Mouse (Mus musculus): ENCODE results near the gene Zfp668. TPM values are rescaled to one million over a fixed set of nuclear protein-coding genes. Genes with fewer than 3 reads are reported as not detected.

Gene Zfp668
- polyA plus RNA-seq, 1 experiment, result 13.5 TPM

- Histone ChIP-seq H3K27ac (ENCODE audit: insufficient read depth, low read length) (no peak overlapping the region), H3K4me3 (ENCODE audit: insufficient read depth, low read length) (peak overlapping the region; percentile 39), H3K4me1 (ENCODE audit: control insufficient read depth, insufficient read depth, low read length) (no peaks in the 10 kb centered on the region)
- TF ChIP-seq CTCF (IDR thresholded peaks at IDR 0.05; ENCODE audit: extremely low read depth, insufficient read depth, low read length) (no peak), POLR2A (IDR thresholded peaks at IDR 0.05; ENCODE audit: extremely low read depth, insufficient read depth, low read length) (no peak)
These were observed 36.3 kb upstream of the Zfp668 start for GRCm38 (mm10) chr7:127912938-127913337.

GRCm38 (mm10) chr7:127912190-127912871, 35.7 kb upstream of the Zfp668 start, which contains the start of gene Kat8:
Gene Kat8, plus strand, starts transcription at chr7:127912516.
- TF ChIP-seq CTCF (IDR thresholded peaks at IDR 0.05; ENCODE audit: extremely low read depth, insufficient read depth, low read length) (no peak), POLR2A (IDR thresholded peaks at IDR 0.05; ENCODE audit: extremely low read depth, insufficient read depth, low read length) (peak; percentile 89)
- Histone ChIP-seq H3K4me1 (ENCODE audit: control insufficient read depth, insufficient read depth, low read length) (no peaks in the 10 kb centered on the region), H3K27ac (ENCODE audit: insufficient read depth, low read length) (peak within 1 kb of the TSS; percentile 85)

GRCm38 (mm10) chr7:127908656-127909055, 32.0 kb upstream of the Zfp668 start:
- H3K4me1 ChIP-seq (ENCODE audit: control insufficient read depth, insufficient read depth, low read length), result 0 out of 2 replicates have a peak, but pooled peaks cover 4% of the 10 kb centered on the region
- TF ChIP-seq CTCF (IDR thresholded peaks at IDR 0.05; ENCODE audit: extremely low read depth, insufficient read depth, low read length), result no peak
- TF ChIP-seq POLR2A (IDR thresholded peaks at IDR 0.05; ENCODE audit: extremely low read depth, insufficient read depth, low read length), result no peak
- H3K27ac ChIP-seq (ENCODE audit: insufficient read depth, low read length), result no peak overlapping the region
- H3K4me3 ChIP-seq (ENCODE audit: insufficient read depth, low read length), result no peak overlapping the region

More at GRCm38 (mm10) chr7:127912190-127912871, 35.7 kb upstream of the Zfp668 start, which contains the start of gene Kat8:
- peak within 1 kb of the TSS; percentile 39 for H3K4me3 ChIP-seq (ENCODE audit: insufficient read depth, low read length)

GRCm38 (mm10) chr7:127907939-127908338, 31.3 kb upstream of the Zfp668 start:
- Histone ChIP-seq H3K4me1 (ENCODE audit: control insufficient read depth, insufficient read depth, low read length) (0 out of 2 replicates have a peak, but pooled peaks cover 4% of the 10 kb centered on the region), H3K4me3 (ENCODE audit: insufficient read depth, low read length) (no peak overlapping the region), H3K27ac (ENCODE audit: insufficient read depth, low read length) (no peak overlapping the region)
- TF ChIP-seq POLR2A (IDR thresholded peaks at IDR 0.05; ENCODE audit: extremely low read depth, insufficient read depth, low read length) (no peak), CTCF (IDR thresholded peaks at IDR 0.05; ENCODE audit: extremely low read depth, insufficient read depth, low read length) (no peak)

- Histone ChIP-seq H3K4me1 (ENCODE audit: control insufficient read depth, insufficient read depth, low read length) (0 out of 2 replicates have a peak, but pooled peaks cover 4% of the 10 kb centered on the region), H3K27ac (ENCODE audit: insufficient read depth, low read length) (peak within 1 kb of the TSS; percentile 61; the same call in 1 of the 2 replicates), H3K4me3 (ENCODE audit: insufficient read depth, low read length) (peak within 1 kb of the TSS; percentile 78)
- TF ChIP-seq CTCF (IDR thresholded peaks at IDR 0.05; ENCODE audit: extremely low read depth, insufficient read depth, low read length) (no peak), POLR2A (IDR thresholded peaks at IDR 0.05; ENCODE audit: extremely low read depth, insufficient read depth, low read length) (peak; percentile 64)
These were observed 27.6 kb upstream of the Zfp668 start, which contains the start of gene Bckdk for GRCm38 (mm10) chr7:127903971-127904796. Gene Bckdk, plus strand, starts transcription at chr7:127904082.

GRCm38 (mm10) chr7:127901772-127902171, 25.1 kb upstream of the Zfp668 start:
- Histone ChIP-seq H3K4me1 (ENCODE audit: control insufficient read depth, insufficient read depth, low read length) (0 out of 2 replicates have a peak, but pooled peaks cover 4% of the 10 kb centered on the region), H3K4me3 (ENCODE audit: insufficient read depth, low read length) (no peak overlapping the region), H3K27ac (ENCODE audit: insufficient read depth, low read length) (no peak overlapping the region)
- TF ChIP-seq CTCF (IDR thresholded peaks at IDR 0.05; ENCODE audit: extremely low read depth, insufficient read depth, low read length) (no peak), POLR2A (IDR thresholded peaks at IDR 0.05; ENCODE audit: extremely low read depth, insufficient read depth, low read length) (no peak)

- TF ChIP-seq CTCF (IDR thresholded peaks at IDR 0.05; ENCODE audit: extremely low read depth, insufficient read depth, low read length) (no peak), POLR2A (IDR thresholded peaks at IDR 0.05; ENCODE audit: extremely low read depth, insufficient read depth, low read length) (no peak)
- H3K4me1 ChIP-seq (ENCODE audit: control insufficient read depth, insufficient read depth, low read length), result 0 out of 2 replicates have a peak, but pooled peaks cover 3% of the 10 kb centered on the region
- no peak overlapping the region for H3K4me3 ChIP-seq (ENCODE audit: insufficient read depth, low read length)
- H3K27ac ChIP-seq (ENCODE audit: insufficient read depth, low read length), result no peak overlapping the region
These were observed 23.4 kb upstream of the Zfp668 start for GRCm38 (mm10) chr7:127899997-127900396.

GRCm38 (mm10) chr7:127898179-127898956, 21.7 kb upstream of the Zfp668 start:
- Histone ChIP-seq H3K4me1 (ENCODE audit: control insufficient read depth, insufficient read depth, low read length) (no peaks in the 10 kb centered on the region), H3K27ac (ENCODE audit: insufficient read depth, low read length) (no peak overlapping the region), H3K4me3 (ENCODE audit: insufficient read depth, low read length) (no peak overlapping the region)
- TF ChIP-seq CTCF (IDR thresholded peaks at IDR 0.05; ENCODE audit: extremely low read depth, insufficient read depth, low read length) (no peak), POLR2A (IDR thresholded peaks at IDR 0.05; ENCODE audit: extremely low read depth, insufficient read depth, low read length) (no peak)

GRCm38 (mm10) chr7:127897542-127897941, 20.9 kb upstream of the Zfp668 start:
- Histone ChIP-seq H3K4me1 (ENCODE audit: control insufficient read depth, insufficient read depth, low read length) (no peaks in the 10 kb centered on the region), H3K27ac (ENCODE audit: insufficient read depth, low read length) (no peak overlapping the region), H3K4me3 (ENCODE audit: insufficient read depth, low read length) (no peak overlapping the region)
- TF ChIP-seq POLR2A (IDR thresholded peaks at IDR 0.05; ENCODE audit: extremely low read depth, insufficient read depth, low read length) (no peak), CTCF (IDR thresholded peaks at IDR 0.05; ENCODE audit: extremely low read depth, insufficient read depth, low read length) (no peak)

Data from cortical plate, adult 2 months (tissue).